ENCODE assay signal across 10 mouse cellular contexts in genomic region chr13:55529198-55529915, GRCm38 (mm10). TPM values are rescaled to one million over a fixed set of nuclear protein-coding genes. Genes with fewer than 3 reads are reported as not detected.
DNase-seq lines count a peak whose midpoint lies in the region; ATAC-seq and TF ChIP-seq lines count a peak whose summit lies in the region.
"Had no signal": no experiment of that assay in that cellular context is flagged by ENCODE, and none has a peak within 500 bp of the region (broad histone marks: within the 10 kb centered on the region; RNA-seq: fewer than 3 reads in every experiment).

Gene Dok3 (minus strand): TSS chr13:55529296.

- WGBS in limb, embryonic 12.5 days = 83% methylated on average over 8 of the region's 8 CpGs
- 86% methylated on average over 8 of the region's 8 CpGs for WGBS in limb, embryonic 10.5 days
- 78% methylated on average over 8 of the region's 8 CpGs for WGBS in limb, embryonic 14.5 days

- DNase-seq in cerebellum, postnatal 10 days = peak; percentile 20 to 27
- no peak for DNase-seq in cerebellum, adult 11 months
- no peak for DNase-seq in limb, embryonic 10.5 days (ENCODE audit: low spot score)
- DNase-seq in limb, embryonic 14.5 days (ENCODE audit: low spot score) = no peak
- DNase-seq in spleen, postnatal 10 days (ENCODE audit: low spot score in 2 of 2) = peak; percentile 47 to 77
- DNase-seq in gastrocnemius, adult 18-20 months (ENCODE audit: low spot score) = no peak
- DNase-seq in yolk sac, embryonic 10.5 days (ENCODE audit: low spot score) = no peak
- DNase-seq: lung, embryonic 14.5 days had no signal

- H3K27ac ChIP-seq in limb, embryonic 12.5 days = no peak within 1 kb of the TSS
- no peak within 1 kb of the TSS for H3K27ac ChIP-seq in limb, embryonic 10.5 days
- H3K27ac ChIP-seq in limb, embryonic 14.5 days (replicated peaks; ENCODE audit: low read depth, low read length) = 0 out of 2 replicates have a peak within 1 kb of the TSS, but pooled peaks have one; percentile 9
- H3K27ac ChIP-seq: forebrain, embryonic 10.5 days had no signal

- no peak for ATAC-seq in limb, embryonic 12.5 days (ENCODE audit: insufficient number of reproducible peaks, insufficient read depth, low FRiP score, low TSS enrichment, low read depth)
- no peak for ATAC-seq in limb, embryonic 14.5 days (ENCODE audit: low FRiP score, low read depth)

- H3K4me1 ChIP-seq in limb, embryonic 12.5 days (replicated peaks) = no peaks in the 10 kb centered on the region
- H3K4me1 ChIP-seq in limb, embryonic 10.5 days = no peaks in the 10 kb centered on the region
- no peaks in the 10 kb centered on the region for H3K4me1 ChIP-seq in limb, embryonic 14.5 days (ENCODE audit: control insufficient read depth, insufficient read depth, low read length)
- H3K4me1 ChIP-seq: forebrain, embryonic 10.5 days had no signal

- peaks cover 53% of the 10 kb centered on the region for H3K36me3 ChIP-seq in limb, embryonic 12.5 days
- H3K36me3 ChIP-seq in limb, embryonic 10.5 days = peaks cover 67% of the 10 kb centered on the region
- H3K36me3 ChIP-seq in limb, embryonic 14.5 days (ENCODE audit: control insufficient read depth, insufficient read depth, low read length) = peaks cover 50% of the 10 kb centered on the region

- H3K4me3 ChIP-seq in limb, embryonic 12.5 days (replicated peaks) = no peak within 1 kb of the TSS
- no peak within 1 kb of the TSS for H3K4me3 ChIP-seq in limb, embryonic 10.5 days
- no peak within 1 kb of the TSS for H3K4me3 ChIP-seq in limb, embryonic 14.5 days (replicated peaks; ENCODE audit: low read length)
- H3K4me3 ChIP-seq: forebrain, embryonic 10.5 days had no signal

- no peaks in the 10 kb centered on the region for H3K9me3 ChIP-seq in limb, embryonic 12.5 days
- H3K9me3 ChIP-seq in limb, embryonic 10.5 days (replicated peaks) = no peaks in the 10 kb centered on the region
- no peaks in the 10 kb centered on the region for H3K9me3 ChIP-seq in limb, embryonic 14.5 days (ENCODE audit: control insufficient read depth, low read length)
- H3K9me3 ChIP-seq: forebrain, embryonic 10.5 days had no signal

- no peak for TF ChIP-seq POLR2A in limb, embryonic 14.5 days (IDR thresholded peaks at IDR 0.05; ENCODE audit: borderline replicate concordance, extremely low read depth, insufficient read depth, insufficient read length)

- H3K4me2 ChIP-seq in limb, embryonic 12.5 days = no peak within 1 kb of the TSS
- H3K4me2 ChIP-seq in limb, embryonic 14.5 days (replicated peaks; ENCODE audit: low read depth, low read length, severe bottlenecking) = no peak within 1 kb of the TSS
- H3K4me2 ChIP-seq: lung, embryonic 14.5 days had no signal

- 0 out of 2 replicates have a peak within 1 kb of the TSS, but pooled peaks have one; percentile 37 for H3K9ac ChIP-seq in limb, embryonic 12.5 days (replicated peaks)
- no peak within 1 kb of the TSS for H3K9ac ChIP-seq in limb, embryonic 14.5 days (ENCODE audit: low read depth, low read length, severe bottlenecking)
- H3K9ac ChIP-seq: lung, embryonic 14.5 days had no signal

- H3K27me3 ChIP-seq in limb, embryonic 12.5 days = no peaks in the 10 kb centered on the region
- H3K27me3 ChIP-seq in limb, embryonic 10.5 days (ENCODE audit: low read depth, poor library complexity, severe bottlenecking) = no peaks in the 10 kb centered on the region
- no peaks in the 10 kb centered on the region for H3K27me3 ChIP-seq in limb, embryonic 14.5 days (ENCODE audit: control insufficient read depth, insufficient read depth, low read length)

RNA-seq across cellular contexts. Expression of gene Dok3, which starts in this region (rescaled TPM):
- 2.4 and 2.7 TPM in 2 replicates for polyA plus RNA-seq in limb, embryonic 12.5 days (2016; fragmentation: Nextera tagmentation; extraction: Ambion mirVana)
- 2.7 and 2.9 TPM in 2 replicates for polyA plus RNA-seq in limb, embryonic 10.5 days (2016; fragmentation: Nextera tagmentation; extraction: Ambion mirVana)
- 9.1 and 9.8 TPM in 2 replicates for polyA plus RNA-seq in limb, embryonic 14.5 days (2012; rRNA removed)
- 2.4 and 4.4 TPM in 2 replicates for polyA plus RNA-seq in limb, embryonic 14.5 days (2014; fragmentation: Nextera tagmentation; extraction: Ambion mirVana)
- total RNA-seq in gastrocnemius, adult 18-20 months (2021) = 1 to 10 TPM in 1 of 2 experiments, under 1 TPM in 1; 0.93 to 1.0 TPM

Comparison
In these comparisons a context has a peak if more than half of its experiments do, and no peak if none do; other contexts are left out.
1. DNase-seq: peak in cerebellum, postnatal 10 days (2 of 2) and spleen, postnatal 10 days (2 of 2); none in cerebellum, adult 11 months (single experiment), limb, embryonic 10.5 days (single experiment), limb, embryonic 14.5 days (single experiment), gastrocnemius, adult 18-20 months (single experiment) and yolk sac, embryonic 10.5 days (single experiment).